Mouse (Mus musculus): ENCODE results near the gene Scand1.

The Scand1 gene

DNA sequence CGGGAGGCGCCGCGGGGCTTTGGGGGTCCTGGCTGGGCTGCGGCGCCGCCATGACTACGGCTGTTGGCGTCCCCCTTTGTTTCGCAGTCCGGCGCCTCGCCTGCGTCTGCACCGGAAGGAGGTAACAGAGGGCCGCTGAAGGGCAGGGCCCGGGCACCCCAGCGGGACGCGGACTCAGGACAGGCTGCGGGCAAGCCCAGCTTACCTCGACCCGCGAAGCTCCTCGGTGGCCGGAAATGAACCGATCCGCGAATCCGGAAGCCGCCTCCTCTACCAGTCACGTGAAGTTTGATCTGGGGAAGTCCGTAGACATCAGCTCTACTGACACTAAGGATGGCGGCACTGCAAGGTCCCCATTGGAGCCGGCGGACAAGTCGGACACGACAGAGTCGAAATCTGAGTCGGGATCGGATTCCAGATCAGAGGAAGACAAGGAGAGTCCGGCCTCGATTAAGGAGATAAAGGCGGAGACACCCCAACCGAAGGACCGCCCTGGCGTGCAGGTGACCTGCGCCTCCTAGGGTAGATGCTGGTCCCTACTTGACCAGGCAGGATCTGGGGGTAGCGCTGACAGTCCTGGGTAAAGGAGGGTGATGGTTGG is at the start of gene Scand1, which contains the start of gene Cnbd2:
TSS of gene Scand1 (minus strand) at position 408 of the 601 bp plus-strand sequence.
TSS of gene Cnbd2 (plus strand) at position 3 of the 601 bp plus-strand sequence.
- in situ Hi-C loops (cut with MboI, MseI), result no loop called here

GRCm38 (mm10) chr2:156356031-156356430 is 43.5 kb upstream of the Scand1 start:
- in situ Hi-C loops (cut with MboI, MseI), result no loop called here

DNA sequence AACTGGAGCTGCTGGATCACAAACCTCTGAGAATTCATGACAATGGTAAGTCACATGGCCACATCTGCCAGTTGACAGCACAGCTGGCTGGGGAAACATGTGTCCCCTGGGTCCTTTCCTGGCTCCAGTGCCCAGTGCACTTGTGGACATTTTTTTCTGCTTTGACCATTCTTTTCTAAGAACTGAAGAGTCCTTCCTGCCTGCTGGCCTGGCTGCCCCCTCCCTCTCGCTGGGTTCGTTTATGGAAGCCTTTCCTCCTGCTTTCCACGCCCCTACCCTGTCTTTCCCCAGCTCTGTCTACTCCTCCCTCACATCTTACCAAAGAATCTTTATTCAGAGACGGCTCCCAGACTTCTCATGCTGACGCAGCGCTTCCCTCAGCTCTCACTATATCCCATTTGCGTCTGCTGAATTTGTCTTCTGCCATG is 40.8 kb upstream of the Scand1 start:
- in situ Hi-C loops (cut with MboI, MseI), result no loop called here

- in situ Hi-C loops (cut with MboI, MseI), result no loop called here
These were observed 40.1 kb upstream of the Scand1 start for GRCm38 (mm10) chr2:156352413-156353165.

DNA sequence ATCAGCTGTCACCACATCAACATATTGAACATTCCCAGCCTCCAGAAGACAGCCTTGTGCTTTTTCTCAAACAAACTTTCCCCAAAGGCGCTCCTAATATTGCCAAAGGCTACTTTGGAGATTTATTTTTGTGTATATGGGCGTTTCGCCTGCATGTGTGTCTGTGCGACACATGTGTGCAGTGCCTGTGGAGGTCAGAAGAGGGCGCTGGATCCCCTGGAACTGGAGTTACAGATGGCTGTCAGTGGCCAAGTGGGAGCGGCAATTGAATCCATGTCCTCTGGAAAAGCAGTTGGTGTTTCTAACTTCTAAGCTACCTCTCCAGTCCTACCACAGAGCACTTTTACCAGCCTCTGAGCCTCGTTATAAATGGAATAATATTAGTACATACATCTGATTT is 38.7 kb upstream of the Scand1 start:
- in situ Hi-C loops (cut with MboI, MseI), result no loop called here

DNA sequence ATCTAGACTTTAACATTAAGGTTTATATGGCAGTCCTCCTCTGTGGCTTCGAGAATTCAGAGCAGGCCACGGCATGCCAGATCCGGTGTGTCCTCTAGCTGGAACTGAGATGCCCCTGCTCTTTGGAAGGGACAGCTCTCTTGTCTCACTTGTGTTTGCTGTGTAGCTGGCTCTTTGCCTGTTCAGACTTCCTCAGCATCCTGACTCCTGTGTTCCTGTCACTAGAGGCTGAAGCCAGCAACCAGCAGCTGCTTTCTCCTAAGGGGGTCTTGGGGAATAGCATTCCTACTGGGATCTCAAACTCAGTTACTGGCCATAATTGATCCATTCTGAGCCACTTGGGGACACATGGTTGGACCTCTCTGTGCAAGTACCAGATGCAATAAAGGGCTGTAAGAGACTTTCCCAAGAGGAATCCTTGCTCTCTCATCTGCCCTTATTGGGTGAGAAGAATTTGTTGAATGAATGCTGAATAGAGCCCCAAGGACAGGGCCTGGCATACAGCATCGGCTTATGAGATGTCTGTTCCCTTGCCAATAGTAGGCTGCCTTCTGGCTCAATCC is 36.9 kb upstream of the Scand1 start:
- in situ Hi-C loops (cut with MboI, MseI), result no loop called here

DNA sequence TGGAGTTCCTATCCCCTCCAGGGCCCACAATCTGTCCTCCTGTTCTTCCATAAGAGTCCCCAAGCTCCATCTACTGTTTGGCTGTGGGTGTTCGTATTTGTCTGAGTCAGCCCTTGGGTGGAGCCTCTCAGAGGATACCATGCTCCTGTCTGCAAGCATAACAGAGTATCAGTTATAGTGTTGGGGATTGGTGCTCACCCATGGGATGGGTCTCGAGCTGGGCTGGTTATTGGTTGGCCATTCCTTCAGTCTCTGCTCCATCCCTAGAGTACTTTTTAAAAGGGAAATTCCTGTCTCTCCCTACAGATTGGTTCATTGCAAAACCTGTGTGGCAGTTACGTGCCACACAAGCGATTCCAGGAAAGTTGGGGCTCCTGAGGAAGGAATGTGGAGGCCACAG is 36.3 kb upstream of the Scand1 start:
- in situ Hi-C loops (cut with MboI, MseI), result no loop called here

DNA sequence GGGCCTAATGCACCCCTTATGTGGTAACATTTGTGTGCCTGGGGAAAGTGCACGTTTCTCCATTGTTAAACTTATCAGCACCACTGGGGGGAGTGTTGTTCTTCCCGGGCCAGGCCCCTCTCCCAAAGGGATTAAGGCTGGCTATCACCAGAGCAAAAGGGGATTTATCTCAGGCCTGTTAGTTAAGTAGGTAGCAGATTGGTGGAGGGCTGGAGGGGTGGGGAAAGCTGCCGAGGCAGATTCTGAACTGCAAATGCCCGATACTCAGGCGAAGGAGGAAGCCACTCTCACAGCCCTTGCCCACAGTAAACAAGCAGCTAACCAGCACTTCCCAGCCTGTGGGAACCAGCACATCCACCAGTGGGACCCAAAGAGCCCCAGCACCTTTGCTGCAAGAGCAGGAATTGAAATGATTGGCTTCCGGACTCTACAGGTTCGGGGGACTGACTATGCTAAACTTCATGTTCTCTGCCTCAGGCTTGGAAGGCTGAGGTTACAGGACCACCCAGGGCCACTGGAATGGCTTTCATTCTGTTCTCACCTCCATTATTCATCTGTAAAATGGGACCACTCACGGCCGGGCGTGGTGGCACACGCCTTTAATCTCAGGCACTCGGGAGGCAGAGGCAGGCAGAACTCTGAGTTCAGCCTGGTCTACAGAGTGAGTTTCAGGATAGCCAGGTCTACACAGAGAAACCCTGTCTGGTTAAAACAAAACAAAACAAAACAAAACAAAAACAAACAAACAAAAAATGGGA is 32.5 kb upstream of the Scand1 start:
- in situ Hi-C loops (cut with MboI, MseI), result loop anchor here (5.0 kb wide), 1 partner anchor 48 kb away; no protein-coding TSS in a partner anchor

GRCm38 (mm10) chr2:156340078-156340477 is 27.6 kb upstream of the Scand1 start:
- in situ Hi-C loops (cut with MboI, MseI), result loop anchor here (5.0 kb wide), 1 partner anchor 43 kb away; no protein-coding TSS in a partner anchor

- in situ Hi-C loops (cut with MboI, MseI), result no loop called here
These were observed 19.0 kb upstream of the Scand1 start for GRCm38 (mm10) chr2:156331446-156331965.

DNA sequence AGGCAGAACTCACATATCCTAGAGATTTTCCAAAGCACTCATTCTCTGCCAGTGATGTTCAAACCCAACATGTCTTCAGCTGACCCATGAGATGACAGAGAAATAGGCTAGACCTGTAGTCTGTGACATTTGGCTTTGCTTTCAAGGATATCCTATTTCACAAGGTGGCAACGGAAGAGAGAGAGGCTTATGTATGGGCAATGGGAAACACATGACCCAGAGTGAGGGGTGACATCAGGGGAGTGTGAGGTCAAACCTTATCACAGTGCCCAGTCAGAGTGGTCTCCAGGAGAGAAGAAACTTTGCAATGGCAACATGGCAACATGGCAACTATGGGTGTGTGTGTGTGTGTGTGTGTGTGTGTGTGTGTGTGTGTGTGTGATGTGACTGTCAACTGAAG is 18.2 kb upstream of the Scand1 start:
- in situ Hi-C loops (cut with MboI, MseI), result no loop called here

- in situ Hi-C loops (cut with MboI, MseI), result loop anchor here (10.0 kb wide), 1 partner anchor 1030 kb away; no protein-coding TSS in a partner anchor
These were observed 12.2 kb upstream of the Scand1 start for GRCm38 (mm10) chr2:156324681-156325080.

DNA sequence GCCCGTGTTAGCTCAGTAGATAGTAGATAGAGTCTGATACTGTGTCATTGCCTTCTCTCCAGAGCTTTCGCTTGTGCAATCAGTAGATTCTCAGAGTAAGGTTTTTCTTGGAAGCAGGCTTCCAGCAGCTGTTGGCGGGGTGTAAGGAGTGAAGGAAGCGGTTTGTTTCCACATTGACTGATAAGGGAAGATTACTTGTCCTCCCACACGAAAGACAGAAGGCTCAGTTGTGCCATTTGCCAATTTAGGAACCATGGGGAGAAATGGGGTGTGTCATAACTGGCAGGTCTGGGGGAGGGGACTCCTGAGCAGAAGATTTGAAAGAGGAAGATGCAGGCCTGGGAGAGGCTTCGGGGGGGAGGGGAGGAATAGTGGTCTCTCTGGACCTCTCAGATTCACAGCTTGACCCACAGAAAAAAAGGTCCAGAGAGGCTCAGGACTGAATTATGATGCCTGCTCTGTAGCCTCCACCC is 11.6 kb upstream of the Scand1 start:
- in situ Hi-C loops (cut with MboI, MseI), result loop anchor here (10.0 kb wide), 1 partner anchor 1029 kb away; no protein-coding TSS in a partner anchor

- in situ Hi-C loops (cut with MboI, MseI), result loop anchor here (10.0 kb wide), 1 partner anchor 1027 kb away; no protein-coding TSS in a partner anchor
These were observed 9.0 kb upstream of the Scand1 start for GRCm38 (mm10) chr2:156321538-156321937.

GRCm38 (mm10) chr2:156318491-156318890 is 6.0 kb upstream of the Scand1 start:
- in situ Hi-C loops (cut with MboI, MseI), result no loop called here

GRCm38 (mm10) chr2:156314811-156315210 is 2.3 kb upstream of the Scand1 start:
- in situ Hi-C loops (cut with MboI, MseI), result no loop called here

GRCm38 (mm10) chr2:156313153-156313552 is 649 bp upstream of the Scand1 start:
- in situ Hi-C loops (cut with MboI, MseI), result no loop called here

DNA sequence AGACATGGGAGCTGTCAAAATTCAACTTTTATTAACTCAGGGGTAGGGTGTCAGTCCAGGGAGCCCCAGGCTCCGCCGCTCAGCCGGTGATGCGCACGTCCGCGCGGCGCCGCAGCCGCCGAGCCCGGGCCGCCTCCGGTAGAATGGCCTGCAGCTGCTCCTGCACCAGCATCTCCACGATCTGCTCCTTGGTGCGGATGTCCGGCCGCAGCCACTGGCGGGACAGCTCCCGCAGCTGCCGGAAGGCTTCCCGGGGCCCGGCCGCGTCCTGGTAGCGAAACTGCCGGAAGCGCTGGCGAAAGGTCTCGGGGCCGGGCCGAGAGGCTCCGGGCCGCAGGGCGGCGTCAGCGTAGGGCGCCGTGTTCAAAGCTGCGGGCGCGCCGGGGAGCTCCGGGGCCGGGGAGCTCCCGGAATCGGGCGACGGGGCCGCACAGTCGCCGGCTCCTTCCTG is 638 bp downstream of the Scand1 start:
- in situ Hi-C loops (cut with MboI, MseI), result no loop called here

- in situ Hi-C loops (cut with MboI, MseI), result no loop called here
These were observed 1.1 kb downstream of the Scand1 start for GRCm38 (mm10) chr2:156311441-156311840.

DNA sequence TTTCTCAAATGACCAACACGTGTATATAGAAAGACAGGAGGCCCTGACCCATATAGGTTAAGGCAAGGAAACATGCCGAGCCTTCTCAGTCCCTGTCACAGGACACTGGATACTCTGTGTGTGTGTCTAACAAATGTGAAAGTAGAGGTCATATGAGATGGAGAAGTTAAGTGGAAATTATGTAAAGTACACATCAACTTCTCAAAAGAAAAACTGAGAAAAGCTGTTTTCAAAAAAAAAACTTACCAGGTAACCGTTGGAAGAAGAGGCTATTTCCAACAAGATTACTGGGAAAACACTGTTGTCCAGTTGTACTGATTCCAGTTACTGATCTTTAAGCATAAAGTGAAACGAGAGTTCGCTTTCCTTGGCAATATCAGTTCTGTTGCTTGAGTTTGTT is 1.6 kb downstream of the Scand1 start:
- in situ Hi-C loops (cut with MboI, MseI), result no loop called here

GRCm38 (mm10) chr2:156310455-156310854 is 2.0 kb downstream of the Scand1 start:
- in situ Hi-C loops (cut with MboI, MseI), result no loop called here
